Comparison of ENCODE assay signal across 10 mouse cellular contexts in the genomic region with DNA sequence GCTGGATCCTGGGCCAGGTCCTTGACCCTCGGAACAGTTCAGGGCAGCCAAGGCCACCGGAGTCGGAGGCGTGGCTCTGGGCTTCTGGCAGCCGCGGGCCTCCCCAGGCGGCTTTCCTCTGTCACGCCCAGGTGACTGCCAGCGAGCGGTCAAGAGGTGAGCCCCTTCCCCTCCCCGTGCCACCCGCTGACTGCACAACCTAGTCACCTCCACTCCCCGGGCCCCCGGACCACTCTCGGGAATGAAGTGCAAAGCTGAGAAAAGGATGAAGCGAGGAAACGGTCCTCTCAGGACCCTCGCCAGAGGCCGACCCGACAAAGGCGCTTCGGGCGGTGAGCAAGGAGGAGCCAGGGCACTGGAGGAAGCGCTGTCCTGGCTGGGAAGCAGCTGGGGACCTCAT. TPM values are rescaled to one million over a fixed set of nuclear protein-coding genes. Genes with fewer than 3 reads are reported as not detected.
DNase-seq lines count a peak whose midpoint lies in the region; ATAC-seq and TF ChIP-seq lines count a peak whose summit lies in the region.
"Not testable (repeated sequence)": the region's sequence is repeated elsewhere in the genome, so short reads cannot be mapped to it uniquely, and the experiment has no call there.
"Had no signal": no experiment of that assay in that cellular context is flagged by ENCODE, and none has a peak within 500 bp of the region (broad histone marks: within the 10 kb centered on the region; RNA-seq: fewer than 3 reads in every experiment).

No protein-coding gene starts in this region.

- H3K79me2 ChIP-seq in liver, adult 2 months (ENCODE audit: control insufficient read depth, insufficient read depth, low read length) = not testable (repeated sequence)

- ATAC-seq in kidney, embryonic 15.5 days (replicated peaks; ENCODE audit: low FRiP score) = 0 out of 2 replicates have a peak, but pooled peaks have one; percentile 77
- ATAC-seq in midbrain, embryonic 15.5 days (replicated peaks) = peak; percentile 85
- not testable (repeated sequence) for ATAC-seq in stomach, postnatal 0 days (ENCODE audit: low FRiP score, low TSS enrichment)

- intact Hi-C loops in gastrocnemius, adult 2 months (cut with DNase I); heart, postnatal 25 days (cut with DNase I): not testable (repeated sequence)

- H3K4me1 ChIP-seq in cortical plate, adult 2 months (ENCODE audit: control insufficient read depth, insufficient read depth, low read length); kidney, embryonic 15.5 days; liver, adult 2 months (ENCODE audit: control insufficient read depth, insufficient read depth, low read length); midbrain, embryonic 15.5 days; stomach, postnatal 0 days (replicated peaks; ENCODE audit: control insufficient read depth, insufficient read depth): not testable (repeated sequence)

- not testable (repeated sequence) for TF ChIP-seq CTCF in cortical plate, adult 2 months (IDR thresholded peaks at IDR 0.05; ENCODE audit: extremely low read depth, insufficient read depth, low read length); gastrocnemius, adult 2 months (IDR thresholded peaks at IDR 0.05); liver, adult 2 months (IDR thresholded peaks at IDR 0.05; ENCODE audit: low read depth, low read length); stomach, postnatal 0 days (IDR thresholded peaks at IDR 0.05; ENCODE audit: low read depth)

- H3K4me2 ChIP-seq in kidney, embryonic 15.5 days = peak overlapping the region; percentile 79
- peak overlapping the region; percentile 84 for H3K4me2 ChIP-seq in midbrain, embryonic 15.5 days
- H3K4me2 ChIP-seq in stomach, postnatal 0 days (replicated peaks; ENCODE audit: low read depth) = peak overlapping the region; percentile 64

- H3K36me3 ChIP-seq in kidney, embryonic 15.5 days; liver, adult 2 months (ENCODE audit: control insufficient read depth, insufficient read depth, low read length); midbrain, embryonic 15.5 days (replicated peaks); stomach, postnatal 0 days (ENCODE audit: control insufficient read depth, insufficient read depth, low read length): not testable (repeated sequence)

- H3K27ac ChIP-seq in cortical plate, adult 2 months (ENCODE audit: insufficient read depth, low read length); kidney, embryonic 15.5 days; liver, adult 2 months (replicated peaks; ENCODE audit: insufficient read depth, low read depth, low read length); stomach, postnatal 0 days (replicated peaks): not testable (repeated sequence)
- H3K27ac ChIP-seq in gastrocnemius, adult 2 months = peak overlapping the region; percentile 56; the same call in 1 of the 2 replicates
- 0 out of 2 replicates have a peak overlapping the region, but pooled peaks have one; percentile 25 for H3K27ac ChIP-seq in midbrain, embryonic 15.5 days

- WGBS in kidney, embryonic 15.5 days = 3% methylated on average over 23 of the region's 24 CpGs
- 4% methylated on average over 23 of the region's 24 CpGs for WGBS in liver, adult 2 months
- 1% methylated on average over 22 of the region's 24 CpGs for WGBS in midbrain, embryonic 15.5 days
- under 1% methylated on average over 22 of the region's 24 CpGs for WGBS in stomach, postnatal 0 days

- peak overlapping the region; percentile 47 for H3K4me3 ChIP-seq in cortical plate, adult 2 months (ENCODE audit: insufficient read depth, low read length)
- peak overlapping the region; percentile 69 for H3K4me3 ChIP-seq in gastrocnemius, adult 2 months
- H3K4me3 ChIP-seq in kidney, embryonic 15.5 days (replicated peaks) = peak overlapping the region; percentile 46
- peak overlapping the region; percentile 49; the same call in 1 of the 2 replicates for H3K4me3 ChIP-seq in liver, adult 2 months (ENCODE audit: insufficient read depth, low read depth, low read length)
- H3K4me3 ChIP-seq in midbrain, embryonic 15.5 days = peak overlapping the region; percentile 57
- H3K4me3 ChIP-seq in stomach, postnatal 0 days (ENCODE audit: low read depth, low read length) = peak overlapping the region; percentile 36

- DNase-seq in Muller cell, postnatal 12 days (ENCODE audit: inconsistent ontology term) = peak; percentile 16
- DNase-seq in gastrocnemius, adult 2 months = peak; percentile 26
- peak; percentile 1 for DNase-seq in heart, postnatal 25 days (ENCODE audit: low spot score)
- peak; percentile 0 for DNase-seq in liver, adult 2 months (ENCODE audit: extremely low read depth, low read depth, low spot score)
- DNase-seq in stomach, postnatal 0 days (ENCODE audit: low spot score) = peak; percentile 15

- not testable (repeated sequence) for TF ChIP-seq EP300 in stomach, postnatal 0 days (optimal IDR thresholded peaks at IDR 0.05)

- not testable (repeated sequence) for TF ChIP-seq POLR2A in cortical plate, adult 2 months (IDR thresholded peaks at IDR 0.05; ENCODE audit: extremely low read depth, insufficient read depth, low read length); liver, adult 2 months (IDR thresholded peaks at IDR 0.05; ENCODE audit: extremely low read depth, insufficient read depth, low read length)

- not testable (repeated sequence) for H3K27me3 ChIP-seq in kidney, embryonic 15.5 days; liver, adult 2 months (ENCODE audit: control insufficient read depth, insufficient read depth, low read length); midbrain, embryonic 15.5 days (replicated peaks); stomach, postnatal 0 days (ENCODE audit: control insufficient read depth, insufficient read depth, low read length)

- not testable (repeated sequence) for H3K9ac ChIP-seq in kidney, embryonic 15.5 days; liver, adult 2 months (ENCODE audit: low read depth, low read length); stomach, postnatal 0 days (ENCODE audit: low read length)
- peak overlapping the region; percentile 55 for H3K9ac ChIP-seq in midbrain, embryonic 15.5 days

- H3K9me3 ChIP-seq in kidney, embryonic 15.5 days (replicated peaks); midbrain, embryonic 15.5 days; stomach, postnatal 0 days (ENCODE audit: control insufficient read depth, low read length): not testable (repeated sequence)

RNA-seq across cellular contexts. Expression of a gene that starts 0.4 kb away (rescaled TPM):
- 1.3 and 1.5 TPM in 2 replicates for polyA plus RNA-seq in cortical plate, adult 2 months (2012; rRNA removed)
- total RNA-seq in gastrocnemius, adult 2 months (2021) = under 1 TPM in 1 of 2 experiments, not detected in 1; 0.20 TPM
- under 1 TPM; 0.13 to 0.25 TPM for total RNA-seq in heart, postnatal 25 days (2021)
- 0.32 and 0.39 TPM in 2 replicates for polyA plus RNA-seq in kidney, embryonic 15.5 days (2015; fragmentation: Nextera tagmentation; extraction: Ambion mirVana)
- 0.18 TPM in 1 of 2 replicates, not detected in the other for total RNA-seq in liver, adult 2 months (2014; rRNA removed)
- polyA plus RNA-seq in liver, adult 2 months (2012; rRNA removed) = not detected in 2 replicates
- 3.9 and 4.0 TPM in 2 replicates for polyA plus RNA-seq in midbrain, embryonic 15.5 days (2015; fragmentation: Nextera tagmentation; extraction: Ambion mirVana)
- 0.33 and 0.44 TPM in 2 replicates for polyA plus RNA-seq in stomach, postnatal 0 days (2015; fragmentation: Nextera tagmentation; extraction: Ambion mirVana)

RNA-seq across cellular contexts. Expression of a gene that starts 17.8 kb away (rescaled TPM):
- polyA plus RNA-seq in cortical plate, adult 2 months (2012; rRNA removed) = not detected in 2 replicates
- not detected for total RNA-seq in gastrocnemius, adult 2 months (2021)
- total RNA-seq in heart, postnatal 25 days (2021) = not detected
- polyA plus RNA-seq in kidney, embryonic 15.5 days (2015; fragmentation: Nextera tagmentation; extraction: Ambion mirVana) = not detected in 2 replicates
- total RNA-seq in liver, adult 2 months (2014; rRNA removed) = not detected in 2 replicates
- not detected in 2 replicates for polyA plus RNA-seq in liver, adult 2 months (2012; rRNA removed)
- not detected in 2 replicates for polyA plus RNA-seq in midbrain, embryonic 15.5 days (2015; fragmentation: Nextera tagmentation; extraction: Ambion mirVana)
- not detected in 2 replicates for polyA plus RNA-seq in stomach, postnatal 0 days (2015; fragmentation: Nextera tagmentation; extraction: Ambion mirVana)
- polyA plus RNA-seq: CD4-positive, CD25-positive, alpha-beta regulatory T cell, adult 4 months; frontal cortex, adult 2 months had no signal
